Mouse (Mus musculus) heart, postnatal 10 days (tissue): Measurements from ENCODE around the gene Eml6. TPM values are rescaled to one million over a fixed set of nuclear protein-coding genes. Genes with fewer than 3 reads are reported as not detected.
"Not testable (repeated sequence)": the region's sequence is repeated elsewhere in the genome, so short reads cannot be mapped to it uniquely, and the experiment has no call there.

Experiments
- DNase-seq, 2 experiments: peaks; one replicate each; pipeline ENCODE4 v3.0.0; 2021
- intact Hi-C: fragments of 180-260 bp; cut with DNase I; formaldehyde crosslinking; loops from one replicate; pipeline ENCODE4 v1.15.1; 2025
- total RNA-seq, 2 experiments: library from RNA; stranded (reverse); gene quantifications; 2 replicates each; pipeline ENCODE4 v1.2.3; 2021

The Eml6 gene
- total RNA-seq, 2 experiments from 2014 or later = 1.6 to 2.5 TPM

GRCm38 (mm10) chr11:29758617-29759016, 267.2 kb downstream of the Eml6 start:
- intact Hi-C loops = no loop called here
- DNase-seq = no peak

GRCm38 (mm10) chr11:29756007-29756406, 269.8 kb downstream of the Eml6 start:
- DNase-seq, intact Hi-C loops: not testable (repeated sequence)

- intact Hi-C loops = no loop called here
Observed at GRCm38 (mm10) chr11:29751648-29752611, 273.9 kb downstream of the Eml6 start.

GRCm38 (mm10) chr11:29751013-29751412, 274.8 kb downstream of the Eml6 start:
- DNase-seq = no peak
- intact Hi-C loops = no loop called here

More at GRCm38 (mm10) chr11:29751648-29752611, 273.9 kb downstream of the Eml6 start:
- DNase-seq = no peak

GRCm38 (mm10) chr11:29749468-29749829, 276.4 kb downstream of the Eml6 start:
- intact Hi-C loops = no loop called here
- DNase-seq = no peak

GRCm38 (mm10) chr11:29748750-29749467, 276.9 kb downstream of the Eml6 start:
- no peak for DNase-seq
- intact Hi-C loops = no loop called here

- intact Hi-C loops = no loop called here
- DNase-seq = no peak
Observed at GRCm38 (mm10) chr11:29747881-29748280, 278.0 kb downstream of the Eml6 start.

- intact Hi-C loops = no loop called here
- no peak for DNase-seq
Observed at GRCm38 (mm10) chr11:29747365-29747764, 278.5 kb downstream of the Eml6 start.

GRCm38 (mm10) chr11:29746203-29746602, 279.6 kb downstream of the Eml6 start:
- intact Hi-C loops = no loop called here
- no peak for DNase-seq

- peak in 1 of 2 experiments; percentile 10 for DNase-seq
- intact Hi-C loops = no loop called here
Observed at GRCm38 (mm10) chr11:29745513-29745912, 280.3 kb downstream of the Eml6 start.

- intact Hi-C loops = no loop called here
Observed at GRCm38 (mm10) chr11:29744760-29745430, 280.9 kb downstream of the Eml6 start.

GRCm38 (mm10) chr11:29739752-29740151, 286.1 kb downstream of the Eml6 start:
- intact Hi-C loops = no loop called here
- no peak for DNase-seq

More at GRCm38 (mm10) chr11:29744760-29745430, 280.9 kb downstream of the Eml6 start:
- peak in 1 of 2 experiments; percentile 17 for DNase-seq

GRCm38 (mm10) chr11:29727901-29728300, 297.9 kb downstream of the Eml6 start:
- no peak for DNase-seq
- intact Hi-C loops = no loop called here

GRCm38 (mm10) chr11:29725610-29726009, 300.2 kb downstream of the Eml6 start:
- DNase-seq = no peak

GRCm38 (mm10) chr11:29725167-29725566, 300.7 kb downstream of the Eml6 start:
- DNase-seq = no peak
- intact Hi-C loops = no loop called here

More at GRCm38 (mm10) chr11:29725610-29726009, 300.2 kb downstream of the Eml6 start:
- intact Hi-C loops = no loop called here

- no peak for DNase-seq
Observed at GRCm38 (mm10) chr11:29724213-29724612, 301.6 kb downstream of the Eml6 start.

GRCm38 (mm10) chr11:29719597-29719996, 306.2 kb downstream of the Eml6 start:
- intact Hi-C loops = loop anchor here (5.0 kb wide), 1 partner anchor 58 kb away; no protein-coding TSS in a partner anchor
- no peak for DNase-seq

More at GRCm38 (mm10) chr11:29724213-29724612, 301.6 kb downstream of the Eml6 start:
- intact Hi-C loops = no loop called here

- peak in 1 of 2 experiments; percentile 17 for DNase-seq
- intact Hi-C loops = loop anchor here (5.0 kb wide), 1 partner anchor 59 kb away; no protein-coding TSS in a partner anchor
Observed at GRCm38 (mm10) chr11:29718541-29718940, 307.3 kb downstream of the Eml6 start.

- no peak for DNase-seq
- intact Hi-C loops = loop anchor here (5.0 kb wide), 1 partner anchor 62 kb away; no protein-coding TSS in a partner anchor
Observed at GRCm38 (mm10) chr11:29715499-29715898, 310.3 kb downstream of the Eml6 start.

GRCm38 (mm10) chr11:29714789-29715188, 311.0 kb downstream of the Eml6 start:
- DNase-seq = peak; percentile 36 to 51
- intact Hi-C loops = loop anchor here (1.0 to 5.0 kb wide), 3 partner anchors 63 to 447 kb away; no protein-coding TSS in a partner anchor
